Mouse (Mus musculus) cerebellum, postnatal 25 days (tissue): Measurements from ENCODE around the gene Olfr198.
"Not testable (repeated sequence)": the region's sequence is repeated elsewhere in the genome, so short reads cannot be mapped to it uniquely, and the experiment has no call there.

Experiments
- DNase-seq, 2 experiments: peaks; one replicate each; pipeline ENCODE4 v3.0.0; 2021; ENCODE audit warnings: mixed read lengths in 2 of 2

Olfr198 gene

DNA sequence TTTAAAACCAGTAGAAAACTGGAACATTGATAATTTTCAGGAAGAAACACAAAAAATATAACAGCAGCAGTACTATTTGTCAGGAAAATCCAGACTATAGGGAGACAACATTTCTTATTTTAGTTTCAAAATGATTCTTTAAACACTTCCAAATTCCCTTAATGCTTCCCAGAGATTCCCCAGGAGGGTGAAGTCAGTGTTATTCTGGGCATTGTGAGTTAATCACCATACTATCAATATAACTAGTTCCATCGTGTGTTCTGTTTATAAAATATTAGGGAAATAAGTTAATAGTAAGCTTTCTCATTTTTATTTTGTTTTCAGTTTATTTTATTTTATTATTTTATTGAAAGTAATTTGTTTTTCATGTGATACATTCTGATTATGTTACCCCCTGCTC is at the start of gene Olfr198:
Gene Olfr198, minus strand, starts transcription at position 101 of the 400 bp plus-strand sequence.
- DNase-seq, result not testable (repeated sequence)

DNA sequence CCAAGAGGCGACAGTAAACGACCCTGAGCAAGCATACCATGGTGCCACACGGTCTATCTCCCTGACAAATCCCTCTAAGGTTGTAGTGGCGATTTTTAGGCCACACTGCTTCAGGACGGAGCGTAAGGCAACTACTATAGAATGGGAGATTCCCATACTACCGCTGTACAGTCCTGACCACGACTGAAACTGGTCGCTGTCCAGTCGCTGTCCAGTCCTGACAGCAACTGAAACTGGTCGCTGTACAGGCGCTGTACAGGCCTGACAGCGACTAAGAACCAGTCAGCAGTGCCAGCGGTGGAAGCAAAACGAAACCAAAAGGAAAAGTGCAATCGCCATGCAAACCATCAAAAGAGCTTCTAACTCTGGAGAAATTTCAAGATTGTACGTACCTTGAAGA is 46.4 kb upstream of the Olfr198 start:
- DNase-seq, result no peak

DNA sequence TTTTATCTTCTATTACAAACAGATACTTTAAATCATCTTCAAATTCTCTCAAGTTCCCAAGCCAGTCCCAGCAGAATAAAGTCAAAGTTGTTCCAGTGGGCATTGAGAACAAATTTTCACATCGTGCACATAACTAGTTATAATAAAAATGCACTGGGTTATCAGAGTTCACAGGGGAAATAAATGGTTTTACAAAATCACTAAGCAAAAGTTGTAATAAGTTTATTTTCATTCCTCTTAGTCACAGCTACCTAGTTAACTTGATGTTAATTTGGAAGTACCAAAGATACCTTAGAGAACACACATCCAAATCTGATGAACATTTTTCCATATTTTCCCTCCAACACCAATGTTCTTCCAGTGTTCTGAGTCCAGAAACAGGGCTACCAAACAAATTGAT is 16.3 kb upstream of the Olfr198 start, which contains the start of gene Olfr199:
Gene Olfr199, minus strand, starts transcription at position 101 of the 400 bp plus-strand sequence.
- DNase-seq, result not testable (repeated sequence)

DNA sequence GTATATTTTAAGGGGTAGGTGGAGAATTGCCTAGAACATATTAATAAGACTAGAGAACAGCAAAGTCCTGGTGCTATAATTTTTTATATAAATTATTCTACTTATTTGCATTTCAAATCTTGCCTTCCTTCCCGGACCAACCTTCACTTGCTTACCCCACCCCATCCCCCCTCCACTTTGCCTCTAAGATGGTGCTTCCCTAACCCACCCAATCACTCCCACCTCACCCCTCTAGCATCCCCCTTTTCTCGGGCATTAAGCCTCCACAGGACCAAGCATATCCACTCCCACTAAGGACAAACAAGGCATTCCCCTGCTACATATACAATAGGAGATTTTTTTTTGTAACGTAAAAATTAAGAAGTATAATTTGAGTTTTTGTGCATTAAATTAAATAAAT is 14.5 kb upstream of the Olfr198 start:
- DNase-seq, result not testable (repeated sequence)

DNA sequence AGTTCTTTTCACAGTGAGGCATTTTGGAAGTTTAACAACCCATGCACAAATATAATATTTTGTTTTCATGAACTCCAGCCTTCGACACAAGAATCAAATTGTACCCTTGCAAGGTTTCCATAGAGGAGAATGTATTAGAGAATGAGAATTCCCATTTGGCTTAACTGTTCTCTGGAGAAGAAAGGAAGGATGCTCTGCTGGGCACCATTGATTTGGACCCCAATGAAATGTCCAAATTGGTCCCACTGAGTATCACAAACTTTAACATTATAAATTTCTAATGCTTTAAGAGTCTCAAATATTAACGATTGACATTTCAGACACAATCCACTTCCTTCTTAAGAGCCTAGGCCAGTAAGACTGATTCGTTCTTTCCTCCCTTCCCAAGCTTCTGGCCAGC is 33.0 kb downstream of the Olfr198 start, which contains the start of gene Olfr196:
Gene Olfr196, minus strand, starts transcription at position 101 of the 400 bp plus-strand sequence.
- no peak for DNase-seq

DNA sequence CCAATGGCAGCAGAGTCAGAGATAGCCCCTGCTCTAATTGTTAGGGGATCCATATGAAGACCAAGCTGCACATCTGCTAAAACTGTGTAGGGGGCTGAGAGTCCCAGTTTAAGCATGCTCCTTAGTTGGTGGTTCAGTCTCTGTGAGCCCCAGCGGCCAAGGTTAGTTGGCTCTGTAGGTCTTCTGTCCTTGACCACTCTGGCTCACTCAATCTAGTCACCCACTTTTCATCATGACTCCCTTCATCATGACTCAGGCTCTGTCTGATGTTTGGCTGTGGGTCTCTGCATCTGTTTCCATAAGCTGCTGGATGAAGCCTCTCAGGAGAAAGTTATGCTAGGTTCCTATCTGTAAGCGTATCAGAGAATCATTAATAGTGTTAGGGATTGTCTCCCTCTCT is 51.3 kb downstream of the Olfr198 start:
- no peak for DNase-seq
